Mouse (Mus musculus) MN1 (cell line): ENCODE results near the gene Psma6.
"Not testable (repeated sequence)": the region's sequence is repeated elsewhere in the genome, so short reads cannot be mapped to it uniquely, and the experiment has no call there.

Experiments
- DNase-seq: peaks from one replicate; pipeline ENCODE4 v3.0.0-alpha.2; 2016; ENCODE audit warnings: low spot score

The Psma6 gene

GRCm38 (mm10) chr12:55384023-55384749 lies at the start of gene Psma6:
Gene Psma6, plus strand, starts transcription at chr12:55384222.
- no peak for DNase-seq

GRCm38 (mm10) chr12:55338490-55338889 lies 45.5 kb upstream of the Psma6 start:
- not testable (repeated sequence) for DNase-seq

GRCm38 (mm10) chr12:55343045-55343444 lies 41.0 kb upstream of the Psma6 start:
- not testable (repeated sequence) for DNase-seq

- no peak for DNase-seq
Measured at GRCm38 (mm10) chr12:55343998-55344397, 40.0 kb upstream of the Psma6 start.

- DNase-seq = no peak
Measured at GRCm38 (mm10) chr12:55344583-55344982, 39.4 kb upstream of the Psma6 start.

GRCm38 (mm10) chr12:55353423-55353822 lies 30.6 kb upstream of the Psma6 start:
- no peak for DNase-seq

- peak; percentile 79 for DNase-seq
Measured at GRCm38 (mm10) chr12:55354904-55355303, 29.1 kb upstream of the Psma6 start.

GRCm38 (mm10) chr12:55357303-55357702 lies 26.7 kb upstream of the Psma6 start:
- DNase-seq = no peak

- DNase-seq = no peak
Measured at GRCm38 (mm10) chr12:55360929-55361328, 23.1 kb upstream of the Psma6 start.

GRCm38 (mm10) chr12:55365083-55365482 lies 18.9 kb upstream of the Psma6 start:
- DNase-seq = no peak

GRCm38 (mm10) chr12:55372424-55373055 lies 11.5 kb upstream of the Psma6 start:
- DNase-seq = peak; percentile 61

- DNase-seq = no peak
Measured at GRCm38 (mm10) chr12:55376956-55377609, 6.9 kb upstream of the Psma6 start.

GRCm38 (mm10) chr12:55377610-55377980 lies 6.4 kb upstream of the Psma6 start:
- no peak for DNase-seq

GRCm38 (mm10) chr12:55384826-55385225 lies 804 bp downstream of the Psma6 start:
- no peak for DNase-seq

GRCm38 (mm10) chr12:55385931-55386330 lies 1.9 kb downstream of the Psma6 start:
- DNase-seq = no peak

- DNase-seq = no peak
Measured at GRCm38 (mm10) chr12:55386456-55386855, 2.4 kb downstream of the Psma6 start.

- DNase-seq = no peak
Measured at GRCm38 (mm10) chr12:55387083-55387787, 3.2 kb downstream of the Psma6 start.

GRCm38 (mm10) chr12:55387788-55388465 lies 3.9 kb downstream of the Psma6 start:
- peak; percentile 33 for DNase-seq

GRCm38 (mm10) chr12:55388478-55388877 lies 4.5 kb downstream of the Psma6 start:
- DNase-seq = peak; percentile 50

GRCm38 (mm10) chr12:55389132-55390081 lies 5.4 kb downstream of the Psma6 start:
- no peak for DNase-seq

- DNase-seq = no peak
Measured at GRCm38 (mm10) chr12:55392120-55392519, 8.1 kb downstream of the Psma6 start.
